Mouse (Mus musculus): ENCODE results near the gene Prdm10. TPM values are rescaled to one million over a fixed set of nuclear protein-coding genes. Genes with fewer than 3 reads are reported as not detected.

Prdm10 gene
- polyA plus RNA-seq, 2 experiments, result 5.5 to 14.6 TPM

DNA sequence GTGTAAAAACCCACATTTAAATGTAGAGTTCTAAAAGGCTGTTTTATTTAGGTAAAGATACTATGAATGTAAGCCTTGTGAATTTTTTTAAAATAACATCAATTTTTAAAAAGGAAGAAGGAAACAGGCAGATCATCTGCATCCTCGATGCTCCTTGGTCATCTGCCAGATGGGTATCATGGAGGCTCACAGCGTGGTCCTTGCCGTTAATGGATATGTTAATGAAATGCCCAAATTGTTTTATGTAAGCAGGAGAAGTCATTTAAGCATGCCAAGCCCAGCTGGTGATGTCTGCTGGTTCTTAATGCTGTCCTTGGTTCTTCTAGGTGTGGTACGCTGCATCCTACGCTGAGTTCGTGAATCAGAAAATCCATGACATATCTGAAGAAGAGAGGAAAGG, 54.7 kb downstream of the Prdm10 start:
- Histone ChIP-seq H3K36me3 (ENCODE audit: control insufficient read depth, insufficient read depth, low read length) (peaks cover 7% of the 10 kb centered on the region), H3K4me3 (replicated peaks; ENCODE audit: low read length) (no peak overlapping the region), H3K27me3 (ENCODE audit: control insufficient read depth, insufficient read depth, low read length) (no peaks in the 10 kb centered on the region), H3K4me1 (ENCODE audit: control insufficient read depth, insufficient read depth, low read length) (no peaks in the 10 kb centered on the region), H3K9me3 (ENCODE audit: control insufficient read depth, low read length) (no peaks in the 10 kb centered on the region), H3K27ac (replicated peaks; ENCODE audit: low read depth, low read length) (no peak overlapping the region), H3K9ac (ENCODE audit: low read depth, low read length, severe bottlenecking) (no peak overlapping the region), H3K4me2 (replicated peaks; ENCODE audit: low read depth, low read length, severe bottlenecking) (no peak overlapping the region)
- 91% methylated on average over 6 of the region's 6 CpGs for WGBS
- DNase-seq (ENCODE audit: low spot score) (no peak), ATAC-seq (ENCODE audit: low FRiP score, low read depth) (no peak)
- TF ChIP-seq POLR2A (IDR thresholded peaks at IDR 0.05; ENCODE audit: borderline replicate concordance, extremely low read depth, insufficient read depth, insufficient read length), result no peak

DNA sequence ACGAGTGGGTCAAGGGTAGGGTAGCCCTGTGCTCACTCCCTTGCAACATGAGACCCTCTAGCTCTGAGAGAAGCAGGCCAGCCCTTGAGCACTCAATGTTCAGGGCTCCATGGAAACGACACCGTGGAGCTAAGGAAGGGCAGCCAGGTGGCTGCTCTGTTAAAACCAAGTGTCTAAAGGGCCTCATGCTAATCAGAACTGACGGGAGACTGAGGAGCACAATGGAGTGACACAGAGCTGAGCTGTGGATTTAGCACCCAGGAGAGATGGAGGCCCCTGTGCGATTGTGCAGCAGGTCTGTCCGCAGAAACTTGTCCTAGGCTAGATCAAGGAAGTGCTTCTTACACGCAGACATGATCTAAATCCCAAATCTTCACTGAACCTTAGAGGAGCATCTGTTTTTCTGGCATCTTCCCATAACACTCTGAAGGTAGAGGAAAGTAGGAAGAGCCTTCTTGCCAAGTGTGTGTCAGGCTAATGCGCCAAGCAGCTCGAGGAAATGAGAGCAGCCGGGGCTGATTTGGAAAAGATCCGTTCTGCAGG, 64.0 kb downstream of the Prdm10 start:
- no peak overlapping the region for H3K9ac ChIP-seq (ENCODE audit: low read depth, low read length, severe bottlenecking)
- H3K27me3 ChIP-seq (ENCODE audit: control insufficient read depth, insufficient read depth, low read length), result no peaks in the 10 kb centered on the region
- H3K4me3 ChIP-seq (replicated peaks; ENCODE audit: low read length), result no peak overlapping the region
- WGBS, result 58% methylated on average over 11 of the region's 11 CpGs
- H3K4me1 ChIP-seq (ENCODE audit: control insufficient read depth, insufficient read depth, low read length), result peaks cover 3% of the 10 kb centered on the region; the same call in 1 of the 2 replicates
- no peak overlapping the region for H3K27ac ChIP-seq (replicated peaks; ENCODE audit: low read depth, low read length)
- H3K4me2 ChIP-seq (replicated peaks; ENCODE audit: low read depth, low read length, severe bottlenecking), result no peak overlapping the region
- no peak; the same call in 1 of the 2 replicates for ATAC-seq (ENCODE audit: low FRiP score, low read depth)
- DNase-seq (ENCODE audit: low spot score), result no peak
- TF ChIP-seq POLR2A (IDR thresholded peaks at IDR 0.05; ENCODE audit: borderline replicate concordance, extremely low read depth, insufficient read depth, insufficient read length), result no peak
- no peaks in the 10 kb centered on the region for H3K9me3 ChIP-seq (ENCODE audit: control insufficient read depth, low read length)
- no peaks in the 10 kb centered on the region for H3K36me3 ChIP-seq (ENCODE audit: control insufficient read depth, insufficient read depth, low read length)

DNA sequence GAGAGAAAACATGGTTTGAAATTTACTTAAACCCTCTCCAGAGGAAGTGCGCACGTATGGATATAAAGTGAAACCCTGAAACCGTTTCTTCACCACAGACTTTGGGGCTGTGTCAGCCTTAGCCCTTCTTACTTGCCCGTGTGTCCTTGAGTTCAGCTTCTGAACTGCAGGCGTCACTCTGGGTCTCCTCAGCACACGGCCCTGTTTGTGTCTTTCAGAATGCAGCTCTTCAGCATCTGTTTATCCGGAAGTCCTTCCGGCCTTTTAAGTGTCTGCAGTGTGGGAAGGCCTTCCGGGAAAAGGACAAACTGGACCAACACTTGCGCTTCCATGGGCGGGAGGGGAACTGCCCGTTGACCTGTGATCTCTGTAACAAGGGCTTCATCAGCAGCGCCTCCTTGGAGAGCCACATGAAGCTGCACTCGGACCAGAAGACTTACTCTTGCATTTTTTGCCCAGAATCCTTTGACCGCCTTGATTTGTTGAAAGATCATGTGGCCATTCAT, 66.3 kb downstream of the Prdm10 start:
- Histone ChIP-seq H3K4me1 (ENCODE audit: control insufficient read depth, insufficient read depth, low read length) (peaks cover 3% of the 10 kb centered on the region; the same call in 1 of the 2 replicates), H3K9me3 (ENCODE audit: control insufficient read depth, low read length) (no peaks in the 10 kb centered on the region), H3K4me3 (replicated peaks; ENCODE audit: low read length) (no peak overlapping the region), H3K27me3 (ENCODE audit: control insufficient read depth, insufficient read depth, low read length) (no peaks in the 10 kb centered on the region), H3K27ac (replicated peaks; ENCODE audit: low read depth, low read length) (no peak overlapping the region), H3K36me3 (ENCODE audit: control insufficient read depth, insufficient read depth, low read length) (peaks cover 4% of the 10 kb centered on the region; the same call in 1 of the 2 replicates), H3K4me2 (replicated peaks; ENCODE audit: low read depth, low read length, severe bottlenecking) (no peak overlapping the region), H3K9ac (ENCODE audit: low read depth, low read length, severe bottlenecking) (no peak overlapping the region)
- DNase-seq (ENCODE audit: low spot score) (no peak), ATAC-seq (ENCODE audit: low FRiP score, low read depth) (no peak)
- WGBS, result 66% methylated on average over 15 of the region's 15 CpGs
- TF ChIP-seq POLR2A (IDR thresholded peaks at IDR 0.05; ENCODE audit: borderline replicate concordance, extremely low read depth, insufficient read depth, insufficient read length), result no peak

DNA sequence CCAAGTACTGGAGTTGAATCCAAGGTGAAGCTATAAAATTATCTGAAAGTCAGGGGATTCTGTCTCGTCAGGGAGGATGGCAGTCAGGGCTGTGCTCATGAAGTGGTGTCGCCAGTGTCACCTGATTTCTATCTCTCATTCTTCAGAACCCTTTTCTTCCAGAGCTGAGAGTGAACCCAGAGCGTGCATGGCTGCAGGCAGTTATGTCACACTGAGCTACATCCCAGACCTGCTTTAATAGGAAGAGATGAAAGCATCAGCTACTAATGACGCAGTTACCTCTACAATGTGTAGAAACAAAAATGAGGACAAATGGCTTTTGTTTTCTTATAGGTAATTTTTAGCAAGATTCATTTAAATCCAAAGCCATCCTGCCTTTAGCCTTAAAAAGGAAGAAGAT, 68.1 kb downstream of the Prdm10 start:
- Histone ChIP-seq H3K36me3 (ENCODE audit: control insufficient read depth, insufficient read depth, low read length) (peaks cover 5% of the 10 kb centered on the region; the same call in 1 of the 2 replicates), H3K27ac (replicated peaks; ENCODE audit: low read depth, low read length) (no peak overlapping the region), H3K4me1 (ENCODE audit: control insufficient read depth, insufficient read depth, low read length) (no peaks in the 10 kb centered on the region), H3K9ac (ENCODE audit: low read depth, low read length, severe bottlenecking) (no peak overlapping the region), H3K4me2 (replicated peaks; ENCODE audit: low read depth, low read length, severe bottlenecking) (no peak overlapping the region), H3K27me3 (ENCODE audit: control insufficient read depth, insufficient read depth, low read length) (no peaks in the 10 kb centered on the region), H3K9me3 (ENCODE audit: control insufficient read depth, low read length) (no peaks in the 10 kb centered on the region), H3K4me3 (replicated peaks; ENCODE audit: low read length) (no peak overlapping the region)
- ATAC-seq (ENCODE audit: low FRiP score, low read depth) (no peak), DNase-seq (ENCODE audit: low spot score) (no peak)
- 77% methylated on average over 4 of the region's 4 CpGs for WGBS
- no peak for TF ChIP-seq POLR2A (IDR thresholded peaks at IDR 0.05; ENCODE audit: borderline replicate concordance, extremely low read depth, insufficient read depth, insufficient read length)

DNA sequence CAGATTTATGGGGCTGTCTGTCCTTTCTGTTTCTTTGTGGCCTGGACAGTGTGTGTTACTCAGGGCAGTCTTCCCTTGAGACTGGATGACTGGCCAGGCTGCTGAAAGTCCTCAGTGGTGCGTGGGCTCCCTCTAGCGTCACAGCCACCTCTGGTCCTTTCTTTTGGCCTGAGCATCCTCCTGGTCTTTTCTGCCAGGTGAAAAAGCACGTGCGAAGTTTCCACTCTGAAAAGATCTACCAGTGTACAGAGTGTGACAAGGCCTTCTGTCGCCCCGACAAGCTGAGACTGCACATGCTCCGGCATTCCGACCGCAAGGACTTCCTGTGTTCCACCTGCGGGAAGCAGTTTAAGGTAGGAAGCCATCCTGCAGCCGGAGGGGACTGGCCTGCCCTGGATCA, 68.6 kb downstream of the Prdm10 start:
- no peak for TF ChIP-seq POLR2A (IDR thresholded peaks at IDR 0.05; ENCODE audit: borderline replicate concordance, extremely low read depth, insufficient read depth, insufficient read length)
- DNase-seq (ENCODE audit: low spot score) (peak; percentile 67), ATAC-seq (ENCODE audit: low FRiP score, low read depth) (no peak)
- WGBS, result 67% methylated on average over 11 of the region's 11 CpGs
- Histone ChIP-seq H3K9ac (ENCODE audit: low read depth, low read length, severe bottlenecking) (no peak overlapping the region), H3K36me3 (ENCODE audit: control insufficient read depth, insufficient read depth, low read length) (peaks cover 8% of the 10 kb centered on the region; the same call in 1 of the 2 replicates), H3K4me3 (replicated peaks; ENCODE audit: low read length) (no peak overlapping the region), H3K27me3 (ENCODE audit: control insufficient read depth, insufficient read depth, low read length) (no peaks in the 10 kb centered on the region), H3K4me2 (replicated peaks; ENCODE audit: low read depth, low read length, severe bottlenecking) (no peak overlapping the region), H3K27ac (replicated peaks; ENCODE audit: low read depth, low read length) (no peak overlapping the region), H3K9me3 (ENCODE audit: control insufficient read depth, low read length) (no peaks in the 10 kb centered on the region), H3K4me1 (ENCODE audit: control insufficient read depth, insufficient read depth, low read length) (no peaks in the 10 kb centered on the region)
